Mouse (Mus musculus) neural tube, embryonic 14.5 days (tissue): ENCODE data around the gene Rpl35. TPM values are rescaled to one million over a fixed set of nuclear protein-coding genes. Genes with fewer than 3 reads are reported as not detected.

ENCODE experiments used
- ATAC-seq: fragments of 200-750 bp; cut with Nextera tagmentation; 2 replicates; pipeline ENCODE4 v1.8.0; 2017; ENCODE audit warnings: low read depth, mild to moderate bottlenecking, moderate TSS enrichment, moderate library complexity
- H3K27ac ChIP-seq: fragments of 300-500 bp; sonication (generic); 2 replicates; pipeline ENCODE4 v1.5.1; 2014; ENCODE audit warnings: low read depth, mild to moderate bottlenecking, control low read depth, low read length, moderate library complexity, mixed read lengths
- H3K27me3 ChIP-seq: fragments of 300-500 bp; sonication (generic); 2 replicates; pipeline ENCODE4 v1.6.1; 2014; ENCODE audit warnings: low read length; ENCODE audit not compliant: control insufficient read depth, insufficient read depth
- H3K36me3 ChIP-seq: fragments of 300-500 bp; sonication (generic); 2 replicates; pipeline ENCODE4 v1.6.1; 2014; ENCODE audit warnings: low read length, mixed read lengths; ENCODE audit not compliant: control insufficient read depth, insufficient read depth
- H3K4me1 ChIP-seq: fragments of 300-500 bp; sonication (generic); 2 replicates; pipeline ENCODE4 v1.6.1; 2014; ENCODE audit warnings: low read length; ENCODE audit not compliant: control insufficient read depth, insufficient read depth
- H3K4me2 ChIP-seq: fragments of 300-500 bp; sonication (generic); 2 replicates; pipeline ENCODE4 v1.6.1; 2014; ENCODE audit warnings: mild to moderate bottlenecking, low read depth, low read length, control low read depth
- H3K4me3 ChIP-seq: fragments of 300-500 bp; sonication (generic); 2 replicates; pipeline ENCODE4 v1.5.1; 2014; ENCODE audit warnings: low read depth, low read length, control low read depth, mixed read lengths
- H3K9ac ChIP-seq: fragments of 300-500 bp; sonication (generic); replicated peaks from 2 replicates; pipeline ENCODE4 v1.6.1; 2014; ENCODE audit warnings: low read depth, mild to moderate bottlenecking, control low read depth, low read length, mixed read lengths
- H3K9me3 ChIP-seq: fragments of 300-500 bp; sonication (generic); 2 replicates; pipeline ENCODE4 v1.6.1; 2016; ENCODE audit warnings: low read length; ENCODE audit not compliant: control insufficient read depth
- WGBS: fragments of 180-500 bp; shearing (Covaris S2); extraction: QIAGEN DNeasy Blood & Tissue Kit; methylation state at CpG from one replicate; pipeline ENCODE4 v1.1.7; 2014; 5-methylcytosine and 5-hydroxymethylcytosine counted together
- polyA plus RNA-seq: library from polyadenylated mRNA; unstranded; fragments of >200 nt; fragmentation: Nextera tagmentation; extraction: Ambion mirVana; gene quantifications from 2 replicates; pipeline ENCODE4 v1.2.1, GENCODE M21; 2014

The Rpl35 gene
- polyA plus RNA-seq, result 584 and 610 TPM in 2 replicates

DNA sequence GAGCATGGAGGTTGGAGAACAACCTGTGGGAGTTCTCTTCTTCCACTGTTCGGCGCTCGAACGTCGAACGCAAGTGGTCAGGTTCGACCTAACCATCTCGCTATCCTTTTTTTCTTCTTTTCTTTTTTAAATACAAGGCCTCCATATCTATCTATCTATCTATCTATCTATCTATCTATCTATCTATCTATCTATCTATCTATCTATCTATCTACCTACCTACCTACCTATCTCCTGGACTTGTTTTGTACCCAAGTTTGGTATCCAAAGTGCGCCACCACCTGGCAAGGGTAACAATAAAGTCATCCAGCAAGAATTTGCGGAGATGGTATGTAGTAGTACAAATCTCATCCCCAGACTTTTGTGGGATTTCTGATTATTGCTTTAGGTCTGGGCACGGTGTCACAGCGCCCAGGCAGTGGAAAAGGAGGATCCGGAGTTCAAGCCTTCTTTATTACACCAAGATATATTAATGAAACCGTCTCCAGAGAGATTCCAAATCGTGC is at the start of gene Rpl35:
Gene Rpl35 (minus strand): TSS at position 51 of the 506 bp plus-strand sequence.
- Histone ChIP-seq H3K4me3 (peak within 1 kb of the TSS; percentile 48), H3K4me2 (peak within 1 kb of the TSS; percentile 92), H3K36me3 (peaks cover 19% of the 10 kb centered on the region), H3K27ac (peak within 1 kb of the TSS; percentile 87), H3K4me1 (peaks cover 38% of the 10 kb centered on the region), H3K27me3 (no peaks in the 10 kb centered on the region), H3K9ac (peak within 1 kb of the TSS; percentile 80), H3K9me3 (no peaks in the 10 kb centered on the region)
- no peak for ATAC-seq
- WGBS, result 12% methylated on average over 15 of the region's 15 CpGs

DNA sequence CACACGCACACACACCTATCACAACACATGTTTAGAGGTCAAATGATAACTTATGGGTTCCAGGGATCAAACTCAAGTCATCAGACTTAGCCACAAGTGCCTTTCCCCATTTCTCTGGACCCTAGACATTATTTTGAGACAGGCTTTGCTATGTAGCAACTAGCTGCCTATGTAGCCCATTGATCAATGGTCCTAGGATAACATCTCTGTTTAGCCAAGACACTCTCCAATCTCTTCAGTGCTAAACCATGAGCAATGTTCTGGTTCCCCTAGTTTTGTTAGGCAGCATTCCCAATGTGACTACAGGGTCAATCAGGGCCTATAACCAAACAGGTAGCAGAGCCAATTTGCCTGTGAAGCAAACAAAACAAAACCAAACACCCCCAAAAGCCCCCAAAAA is 43.1 kb upstream of the Rpl35 start:
- no peaks in the 10 kb centered on the region for H3K9me3 ChIP-seq
- no peak overlapping the region for H3K27ac ChIP-seq
- no peaks in the 10 kb centered on the region for H3K27me3 ChIP-seq
- H3K4me1 ChIP-seq, result no peaks in the 10 kb centered on the region
- WGBS, result 98% methylated on average over 1 of the region's 1 CpGs
- no peak overlapping the region for H3K4me3 ChIP-seq
- H3K36me3 ChIP-seq, result peaks cover 57% of the 10 kb centered on the region
- no peak overlapping the region for H3K4me2 ChIP-seq
- ATAC-seq, result no peak
- H3K9ac ChIP-seq, result no peak overlapping the region

DNA sequence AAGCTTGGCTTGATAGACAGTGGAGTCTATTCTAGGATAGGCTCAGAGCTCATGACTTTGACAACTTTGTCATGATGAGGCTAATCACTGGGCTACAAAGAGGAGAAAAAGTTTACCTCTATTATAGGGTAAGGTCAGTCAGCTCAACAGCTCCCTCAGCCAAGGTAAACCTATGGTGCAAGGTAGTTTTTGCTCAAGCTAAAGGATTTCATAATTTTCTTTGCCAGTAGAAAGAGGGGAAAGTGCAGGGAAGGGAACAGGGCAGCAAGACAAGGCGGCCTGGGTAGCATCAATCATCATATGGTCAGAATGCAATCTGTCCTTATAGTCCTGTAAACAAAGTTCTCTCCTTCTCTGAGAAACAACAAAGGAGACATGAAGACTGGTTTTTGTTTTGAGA is 34.8 kb upstream of the Rpl35 start:
- ATAC-seq, result no peak
- H3K27ac ChIP-seq, result no peak overlapping the region
- WGBS, result 100% methylated on average over 1 of the region's 1 CpGs

DNA sequence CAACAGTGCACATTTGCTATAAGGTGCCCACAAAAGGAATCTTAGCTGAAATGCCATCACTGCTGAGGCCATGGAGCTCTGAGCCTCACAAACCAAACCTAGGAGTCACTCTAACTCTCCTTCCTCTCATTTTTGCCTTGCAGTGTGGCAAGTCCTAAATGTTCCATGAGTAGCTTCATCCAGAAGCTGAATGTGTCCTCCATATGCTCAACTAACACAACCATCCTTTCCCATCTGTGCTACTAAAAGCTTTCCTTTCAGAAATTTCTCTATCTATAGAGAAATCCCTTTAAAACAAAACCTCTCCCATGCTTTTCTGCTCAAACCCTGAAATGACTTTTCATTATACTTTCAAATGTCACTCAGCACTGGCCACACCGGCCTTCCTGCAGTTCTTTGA is 26.2 kb upstream of the Rpl35 start:
- Histone ChIP-seq H3K27me3 (no peaks in the 10 kb centered on the region), H3K36me3 (peaks cover 60% of the 10 kb centered on the region), H3K9ac (no peak overlapping the region), H3K9me3 (no peaks in the 10 kb centered on the region), H3K4me3 (no peak overlapping the region), H3K4me1 (no peaks in the 10 kb centered on the region), H3K27ac (no peak overlapping the region), H3K4me2 (no peak overlapping the region)
- ATAC-seq, result no peak
- WGBS, result 95% methylated on average over 1 of the region's 1 CpGs

More for the DNA sequence above, 34.8 kb upstream of the Rpl35 start:
- Histone ChIP-seq H3K4me1 (no peaks in the 10 kb centered on the region), H3K27me3 (no peaks in the 10 kb centered on the region), H3K4me3 (no peak overlapping the region), H3K36me3 (peaks cover 50% of the 10 kb centered on the region), H3K9me3 (no peaks in the 10 kb centered on the region), H3K4me2 (no peak overlapping the region), H3K9ac (no peak overlapping the region)

DNA sequence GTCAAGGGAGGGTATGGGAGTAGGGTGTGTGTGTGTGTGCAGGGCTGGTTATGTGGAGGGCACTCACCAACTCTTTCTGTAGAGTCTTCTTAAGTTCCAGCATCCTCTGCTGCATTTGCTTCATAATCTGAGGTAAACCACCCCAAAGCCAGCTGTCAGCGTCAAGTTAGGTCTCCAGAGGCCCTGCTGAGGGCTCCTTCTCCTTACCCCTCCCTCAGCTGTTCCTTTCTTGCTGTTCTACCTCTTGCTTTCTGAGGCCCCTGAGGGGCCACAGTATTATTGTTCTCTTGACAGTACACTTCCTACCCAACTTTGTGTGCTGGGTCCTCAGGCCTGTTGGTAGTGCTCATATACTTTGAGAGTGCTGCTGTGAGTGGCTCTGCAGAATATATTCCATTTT is 14.6 kb upstream of the Rpl35 start:
- no peak overlapping the region for H3K4me2 ChIP-seq
- no peak overlapping the region for H3K4me3 ChIP-seq
- no peak for ATAC-seq
- H3K9me3 ChIP-seq, result no peaks in the 10 kb centered on the region
- no peaks in the 10 kb centered on the region for H3K27me3 ChIP-seq
- 95% methylated on average over 1 of the region's 1 CpGs for WGBS
- no peak overlapping the region for H3K9ac ChIP-seq
- no peaks in the 10 kb centered on the region for H3K4me1 ChIP-seq
- peaks cover 62% of the 10 kb centered on the region for H3K36me3 ChIP-seq
- no peak overlapping the region for H3K27ac ChIP-seq

DNA sequence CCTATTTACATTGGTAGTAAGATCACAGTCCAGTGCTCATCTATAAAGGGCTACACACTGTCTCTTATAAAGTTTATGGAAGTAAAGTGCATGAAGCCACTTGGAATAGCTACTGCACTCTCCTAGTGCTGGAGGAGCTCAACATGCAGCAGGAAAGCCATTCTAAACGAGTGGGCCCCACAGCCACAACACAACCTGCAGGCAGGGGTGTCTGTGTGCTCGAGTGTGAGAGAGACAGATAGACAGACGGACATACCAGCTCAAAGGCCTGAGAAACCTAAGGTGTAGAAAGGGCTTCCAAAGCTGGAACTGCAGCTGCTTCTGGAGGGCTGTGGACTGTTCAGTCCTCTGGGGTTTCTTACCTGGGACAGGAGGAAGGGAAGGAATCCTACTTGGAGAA is 11.2 kb upstream of the Rpl35 start:
- Histone ChIP-seq H3K27me3 (no peaks in the 10 kb centered on the region), H3K9me3 (no peaks in the 10 kb centered on the region), H3K9ac (no peak overlapping the region), H3K4me3 (no peak overlapping the region), H3K36me3 (peaks cover 44% of the 10 kb centered on the region), H3K4me2 (no peak overlapping the region), H3K27ac (no peak overlapping the region), H3K4me1 (no peaks in the 10 kb centered on the region)
- no peak for ATAC-seq
- WGBS, result 87% methylated on average over 3 of the region's 3 CpGs

DNA sequence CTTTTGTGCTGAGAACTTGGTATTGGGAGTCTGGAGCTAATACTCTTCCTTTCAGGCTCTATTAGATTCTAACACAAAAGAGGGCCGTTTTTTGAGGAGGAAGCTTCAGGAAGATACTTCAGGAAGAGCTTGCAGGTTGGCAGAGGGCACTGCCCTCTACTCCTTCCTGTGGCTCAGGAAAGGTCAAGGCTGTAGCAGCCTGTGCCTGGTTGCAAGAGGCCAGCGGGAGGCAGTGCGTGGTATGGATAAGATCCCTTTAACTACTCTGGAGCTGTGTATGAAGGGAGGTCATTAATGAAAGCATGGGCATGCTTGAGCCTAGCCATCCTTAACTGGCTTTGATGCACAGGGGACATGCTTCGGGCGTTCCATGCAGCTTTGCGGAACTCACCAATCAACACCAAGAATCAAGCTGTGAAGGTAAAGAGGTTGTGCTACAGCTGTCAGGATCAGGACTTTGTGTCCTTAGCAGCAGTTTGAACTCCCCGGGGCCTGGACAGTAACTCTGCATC is 7.4 kb upstream of the Rpl35 start:
- H3K4me3 ChIP-seq, result no peak overlapping the region
- WGBS, result 92% methylated on average over 7 of the region's 7 CpGs
- H3K27me3 ChIP-seq, result no peaks in the 10 kb centered on the region
- peaks cover 11% of the 10 kb centered on the region for H3K4me1 ChIP-seq
- no peak overlapping the region for H3K4me2 ChIP-seq
- H3K9me3 ChIP-seq, result no peaks in the 10 kb centered on the region
- peaks cover 34% of the 10 kb centered on the region for H3K36me3 ChIP-seq
- H3K27ac ChIP-seq, result no peak overlapping the region
- ATAC-seq, result no peak
- H3K9ac ChIP-seq, result no peak overlapping the region

DNA sequence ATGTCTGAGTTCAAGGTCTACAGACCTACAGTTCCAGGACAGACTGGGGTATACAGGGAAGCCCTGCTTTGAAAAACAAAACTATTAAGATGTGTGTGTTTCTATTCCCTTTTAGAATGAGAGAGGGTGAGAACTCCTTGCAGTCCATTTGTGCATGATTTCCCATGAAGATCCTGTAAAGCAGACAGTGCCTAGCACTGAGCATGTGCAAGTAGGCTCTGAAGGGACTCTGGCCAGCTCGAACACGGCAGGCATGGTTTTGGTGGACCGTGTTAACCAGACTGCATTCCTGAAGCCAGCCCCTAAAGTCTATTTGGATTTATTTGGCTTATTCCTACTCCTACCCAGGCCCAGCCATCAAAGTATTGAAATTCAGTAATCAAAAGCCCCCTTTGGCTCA is 6.5 kb upstream of the Rpl35 start:
- 90% methylated on average over 3 of the region's 3 CpGs for WGBS
- H3K36me3 ChIP-seq, result peaks cover 26% of the 10 kb centered on the region
- ATAC-seq, result no peak
- no peaks in the 10 kb centered on the region for H3K9me3 ChIP-seq
- no peak overlapping the region for H3K4me3 ChIP-seq
- no peaks in the 10 kb centered on the region for H3K27me3 ChIP-seq
- H3K4me1 ChIP-seq, result peaks cover 15% of the 10 kb centered on the region
- H3K27ac ChIP-seq, result no peak overlapping the region
- H3K4me2 ChIP-seq, result no peak overlapping the region
- H3K9ac ChIP-seq, result no peak overlapping the region

DNA sequence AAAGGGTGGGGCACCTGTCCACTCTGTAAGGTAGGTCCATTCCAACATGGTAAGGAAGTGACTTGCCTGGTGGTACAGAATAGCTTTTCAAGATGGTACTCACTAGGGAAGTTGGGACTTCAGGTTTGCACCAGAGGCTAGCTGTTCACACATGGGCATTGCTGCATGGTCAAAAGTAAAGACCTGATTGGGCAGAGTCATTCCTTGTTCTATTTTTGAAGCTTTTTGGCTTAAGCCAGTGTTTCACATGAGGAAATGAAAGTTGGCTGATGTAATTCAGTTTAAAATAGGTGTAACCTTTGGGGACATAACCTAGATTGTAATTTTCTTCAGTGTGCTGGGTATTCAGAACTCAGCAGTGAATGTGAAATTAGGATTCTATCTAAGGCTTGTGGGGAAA is 5.8 kb upstream of the Rpl35 start:
- ATAC-seq, result no peak
- peaks cover 18% of the 10 kb centered on the region for H3K4me1 ChIP-seq
- H3K4me2 ChIP-seq, result no peak overlapping the region
- no peak overlapping the region for H3K27ac ChIP-seq
- no peak overlapping the region for H3K4me3 ChIP-seq
- H3K9me3 ChIP-seq, result no peaks in the 10 kb centered on the region
- no peak overlapping the region for H3K9ac ChIP-seq
- H3K36me3 ChIP-seq, result peaks cover 21% of the 10 kb centered on the region
- no peaks in the 10 kb centered on the region for H3K27me3 ChIP-seq
